Mouse (Mus musculus) cerebral cortex, adult 2 months (tissue): ENCODE measurements around the gene Marveld3.

Experiments used
- WGBS: fragments of 180-500 bp; shearing (Covaris S2); methylation state at CpG from one replicate; pipeline ENCODE4 v1.1.7; 2018; 5-methylcytosine and 5-hydroxymethylcytosine counted together

The Marveld3 gene

DNA sequence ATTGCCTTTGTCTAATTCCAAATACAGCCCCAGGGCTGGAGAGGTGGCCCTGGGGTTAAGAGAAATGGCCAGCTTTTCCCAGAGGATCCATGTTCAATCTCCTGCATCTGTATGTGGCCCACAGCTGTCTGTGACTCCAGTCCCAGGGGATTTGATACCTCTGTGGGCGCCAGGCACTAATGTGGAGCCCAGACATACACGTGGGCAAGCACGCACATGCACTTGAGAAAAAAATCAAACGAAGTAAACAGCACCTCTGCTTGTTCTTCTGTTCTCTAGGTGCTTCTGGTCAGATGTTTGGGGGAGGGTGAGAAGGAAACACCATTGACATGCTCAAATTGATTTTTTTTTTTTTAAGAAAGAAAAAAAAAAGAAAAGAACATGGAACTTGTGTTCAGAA, 2.1 kb upstream of the Marveld3 start:
- WGBS = 77% methylated on average over 4 of the region's 4 CpGs

DNA sequence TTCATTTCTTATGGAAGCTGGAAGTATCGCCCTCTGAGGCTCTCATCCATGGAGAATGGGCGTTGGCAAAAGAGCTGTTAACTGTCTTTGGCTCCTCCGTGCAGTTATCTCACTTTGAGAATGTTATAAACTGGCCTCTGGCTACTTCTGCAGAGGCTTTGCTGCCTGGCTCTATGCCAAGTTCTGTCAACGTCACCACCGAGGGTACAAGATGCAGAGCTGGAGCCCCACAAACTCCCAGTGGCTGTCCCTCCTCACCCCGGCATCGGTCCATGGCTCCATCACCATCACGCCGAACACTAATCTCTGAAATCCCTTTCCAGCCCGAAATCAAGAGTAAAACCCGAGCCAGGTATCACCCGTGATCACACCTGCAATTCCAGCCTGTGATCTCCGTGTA, 1.4 kb upstream of the Marveld3 start:
- WGBS = 74% methylated on average over 13 of the region's 13 CpGs

DNA sequence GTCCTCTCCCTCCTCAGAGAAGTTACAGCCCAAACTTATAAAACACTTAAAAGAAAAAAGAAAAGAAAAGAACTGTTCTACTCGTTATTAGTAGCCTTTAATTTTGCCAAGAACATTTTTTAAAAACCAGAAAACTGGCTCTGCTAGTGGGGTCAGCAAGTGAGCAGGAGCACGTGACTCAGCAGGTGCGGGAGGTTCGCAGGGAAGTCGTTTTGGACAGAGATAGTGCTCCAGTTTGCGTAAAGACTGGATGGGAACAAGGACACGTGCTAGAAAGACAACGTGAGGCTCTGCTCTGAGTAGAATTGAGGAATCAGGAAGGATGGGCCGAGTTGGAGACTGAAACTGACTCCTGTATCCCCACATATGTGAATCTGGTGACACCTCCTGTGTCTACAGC, 893 bp upstream of the Marveld3 start:
- 73% methylated on average over 9 of the region's 9 CpGs for WGBS

DNA sequence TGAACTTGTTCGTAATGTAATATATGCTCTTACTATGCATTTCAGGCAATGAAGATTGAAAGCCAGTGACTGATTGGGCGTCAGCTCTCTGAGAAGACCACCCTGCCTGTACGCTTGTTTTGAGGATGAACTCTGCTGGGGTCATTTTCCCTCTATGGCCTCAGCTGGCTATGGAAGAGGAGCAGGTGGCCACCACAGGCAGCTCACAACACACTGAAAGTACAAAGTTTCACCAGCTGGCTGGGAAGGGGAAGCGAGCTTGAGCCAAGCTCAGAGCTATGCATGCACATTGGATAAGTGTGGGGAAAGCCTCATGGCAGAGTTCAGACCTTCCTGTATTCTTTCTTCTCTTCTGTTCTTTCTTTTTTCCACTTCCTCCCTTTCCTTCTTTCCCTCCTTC, 2.9 kb downstream of the Marveld3 start:
- WGBS = 91% methylated on average over 4 of the region's 4 CpGs

DNA sequence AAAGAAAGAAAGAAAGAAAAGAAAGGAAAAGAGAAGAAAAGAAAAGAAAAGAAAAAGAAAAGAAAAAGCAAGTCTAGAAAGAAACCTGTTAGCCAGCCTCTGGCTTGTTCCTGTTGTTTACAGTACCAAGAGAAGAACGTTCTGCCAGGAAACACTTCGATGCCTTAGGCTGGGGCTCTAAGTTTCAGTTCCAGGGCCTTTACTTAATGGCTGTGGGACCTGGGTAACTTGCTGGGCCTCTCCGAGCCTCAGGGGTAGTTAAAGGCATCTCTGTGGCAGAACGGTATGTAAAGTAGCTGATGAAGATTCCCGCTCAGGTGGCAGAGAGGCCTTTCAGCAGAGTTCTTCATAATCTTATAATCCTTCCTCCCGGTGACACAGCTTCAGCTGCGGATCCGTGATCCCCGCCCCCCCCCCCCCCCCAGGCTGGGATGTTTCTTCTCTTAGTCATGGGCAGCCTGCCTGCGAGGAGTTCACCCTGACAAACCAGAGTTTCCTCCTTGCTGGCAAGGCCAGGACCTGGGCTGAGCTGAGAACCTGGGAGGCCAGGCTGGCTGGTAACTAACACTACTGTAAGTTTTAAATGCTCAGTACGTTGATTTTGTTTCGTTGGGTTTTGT, 3.9 kb downstream of the Marveld3 start:
- WGBS = 53% methylated on average over 12 of the region's 12 CpGs

DNA sequence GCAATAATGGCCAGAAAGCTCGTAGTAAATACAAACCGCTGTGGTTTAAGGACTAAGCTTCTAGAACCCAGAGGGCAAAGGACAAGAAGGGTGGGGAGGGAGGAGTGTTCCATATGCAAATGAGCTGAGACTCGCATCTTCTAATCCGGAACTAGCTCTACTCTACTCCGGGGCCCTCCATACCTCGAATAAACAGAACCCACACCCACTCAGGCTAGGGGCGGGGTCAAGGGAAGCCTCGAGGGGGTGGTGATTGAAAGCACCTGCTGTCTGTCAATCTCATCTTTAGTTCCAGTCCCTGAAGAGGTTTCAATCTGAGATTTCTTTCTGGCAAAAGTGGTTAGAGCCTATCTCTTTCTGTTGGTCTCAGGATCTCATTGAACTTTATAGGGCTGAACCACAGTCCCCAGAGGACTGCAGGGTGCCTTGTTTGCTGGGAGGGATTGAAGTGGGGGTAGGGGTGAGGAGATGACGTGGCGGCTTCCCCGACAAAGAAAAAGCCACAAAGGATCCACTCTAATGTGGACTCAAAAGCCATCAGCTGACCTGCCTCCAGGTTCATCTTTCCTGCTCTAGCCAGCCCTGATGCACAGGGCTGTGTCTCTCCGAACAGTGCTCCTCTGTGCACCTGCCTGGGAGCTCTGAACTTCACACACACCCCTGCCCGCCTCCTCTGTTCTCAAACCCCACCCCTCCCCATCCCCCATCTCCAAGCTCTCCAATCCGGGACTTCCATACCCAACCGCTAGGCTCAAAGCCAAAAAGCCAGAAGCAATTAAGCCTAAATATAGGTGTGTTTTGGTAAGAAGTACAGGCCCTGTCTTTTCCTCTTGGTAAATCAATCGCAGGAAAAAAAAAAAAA, 4.6 kb downstream of the Marveld3 start:
- 38% methylated on average over 16 of the region's 16 CpGs for WGBS

DNA sequence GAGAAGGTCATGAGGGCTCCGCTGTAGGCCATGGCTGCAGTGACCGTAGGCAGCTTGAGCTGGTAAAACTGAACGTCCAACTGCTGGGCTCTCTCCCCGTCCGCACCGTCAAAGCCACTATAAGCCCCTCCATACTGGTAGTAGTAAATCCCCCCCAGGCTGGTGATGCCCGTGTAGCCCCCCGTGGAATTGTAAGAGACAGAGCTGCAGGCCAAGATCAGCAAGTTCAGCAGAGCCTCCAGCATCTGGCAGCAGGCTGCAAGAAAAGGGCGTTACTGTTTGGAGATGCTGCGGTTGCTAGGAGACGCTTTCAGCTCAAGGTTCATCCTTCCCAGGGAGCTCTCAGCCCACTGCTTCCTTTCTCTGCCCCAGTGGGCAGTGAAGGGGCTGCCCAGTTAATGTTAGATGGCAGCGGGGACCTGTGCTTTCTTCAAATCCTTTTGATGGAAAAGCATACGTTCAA, 7.5 kb downstream of the Marveld3 start:
- WGBS = 41% methylated on average over 13 of the region's 13 CpGs

DNA sequence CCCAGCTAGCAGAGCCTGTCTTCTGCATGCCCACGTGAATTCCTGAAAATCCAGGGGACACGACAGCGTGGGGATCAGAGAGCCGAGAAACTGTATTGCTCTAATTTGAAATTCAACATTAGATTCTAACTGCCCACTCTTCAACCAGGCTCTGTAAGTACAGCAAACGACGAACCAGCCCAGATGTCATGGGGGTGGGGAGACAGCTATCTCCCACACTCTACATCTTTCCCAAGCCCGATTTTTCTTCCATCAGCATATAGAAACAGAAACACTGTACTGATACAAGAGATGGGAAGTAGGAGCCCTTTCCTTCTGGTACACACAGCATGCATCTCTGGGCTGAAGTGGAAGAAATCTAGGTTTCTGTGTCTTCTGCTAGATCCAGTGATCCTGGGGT, 9.8 kb downstream of the Marveld3 start:
- WGBS = 50% methylated on average over 7 of the region's 7 CpGs

DNA sequence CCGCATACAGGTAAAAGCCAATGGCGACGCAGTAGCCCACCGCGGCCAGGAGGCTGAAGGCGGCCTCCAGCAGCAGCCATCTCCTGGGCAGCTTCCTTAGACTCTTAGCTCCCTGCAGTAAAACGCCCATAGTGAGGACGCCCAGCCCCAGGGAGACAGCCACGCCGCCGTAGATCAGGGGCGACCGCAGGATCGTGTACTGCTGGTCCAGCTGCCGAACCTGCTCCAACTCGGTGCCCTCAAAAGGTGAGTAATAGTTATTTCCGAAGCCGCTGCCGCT, 13.8 kb downstream of the Marveld3 start:
- 4% methylated on average over 19 of the region's 19 CpGs for WGBS

DNA sequence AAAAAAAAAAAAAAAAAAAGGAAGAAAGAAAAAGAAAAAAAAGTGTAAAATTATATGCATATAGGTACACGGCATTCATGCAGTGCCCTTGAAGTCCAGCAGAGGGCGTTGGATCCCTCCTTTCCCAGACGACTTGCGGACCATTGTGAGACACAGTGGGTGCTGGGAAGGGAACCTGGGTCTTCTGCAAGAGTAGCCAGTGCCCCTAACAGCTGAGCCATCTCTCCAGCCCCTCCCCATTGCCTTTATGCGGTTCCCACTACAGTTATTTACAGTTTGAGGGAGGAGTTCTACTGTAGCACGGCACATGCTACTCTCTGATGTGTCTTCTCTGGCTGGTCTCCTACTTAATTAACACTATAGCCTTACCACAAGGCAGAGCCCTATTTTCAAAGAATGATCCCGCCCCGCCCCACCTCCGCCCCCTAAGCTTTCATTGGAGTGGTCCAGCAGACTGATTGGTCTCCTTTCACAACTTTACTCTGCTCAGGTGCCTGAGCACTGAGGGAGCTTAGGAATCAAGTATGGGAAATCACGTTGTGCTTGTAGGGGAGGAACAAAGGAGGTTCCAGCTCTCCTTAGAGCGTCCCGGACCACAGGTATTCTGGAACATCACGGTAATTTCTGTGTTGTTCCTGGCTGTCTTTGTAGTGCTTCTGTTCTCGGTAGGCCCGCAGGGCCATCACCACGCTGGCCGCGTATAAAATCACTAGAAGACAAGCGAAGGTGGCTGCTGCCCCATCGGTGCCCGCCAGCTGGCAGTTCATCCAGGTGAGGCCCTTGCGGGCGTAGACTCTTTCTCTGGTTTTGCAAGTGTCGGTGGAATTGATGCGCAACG, 14.3 kb downstream of the Marveld3 start:
- WGBS = 2% methylated on average over 26 of the region's 26 CpGs

DNA sequence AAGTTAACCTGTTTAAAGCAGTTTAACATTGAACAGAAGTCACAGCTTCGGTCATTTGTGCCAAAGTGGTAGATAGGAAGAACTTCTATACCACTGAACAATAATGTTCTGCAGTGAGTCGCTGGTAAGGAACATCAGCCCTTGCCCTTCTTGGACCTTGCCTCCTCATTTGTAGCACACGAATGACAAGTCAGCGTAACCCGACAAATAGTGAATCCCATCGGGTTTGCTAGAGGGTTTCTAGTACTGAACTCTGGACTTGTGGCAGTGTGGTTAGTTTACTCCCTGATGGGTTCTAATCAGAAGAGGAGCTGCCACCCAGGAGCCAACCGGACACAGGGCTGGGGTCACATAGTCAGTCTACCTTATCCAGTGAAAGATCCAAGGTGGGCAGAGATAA, 15.7 kb downstream of the Marveld3 start:
- WGBS = 90% methylated on average over 7 of the region's 7 CpGs

DNA sequence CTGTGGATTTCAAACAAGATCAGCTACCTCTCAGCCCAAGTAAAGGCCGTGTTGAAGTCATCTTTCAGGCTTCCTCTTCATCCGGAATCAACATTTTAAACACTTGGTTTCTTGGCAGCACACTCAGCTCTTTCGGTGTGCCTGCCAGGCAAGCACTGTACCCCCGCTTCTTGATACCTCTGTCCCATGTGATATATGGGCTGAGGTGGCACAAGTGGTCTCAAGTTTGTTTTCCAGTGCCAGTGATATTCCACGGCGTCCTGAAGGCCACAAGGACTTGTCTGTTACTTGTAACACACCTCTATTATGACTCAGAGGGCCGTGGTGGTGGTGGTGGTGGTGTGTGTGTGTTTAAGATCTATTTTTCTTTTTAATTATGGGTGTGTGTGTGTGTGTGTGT, 16.3 kb downstream of the Marveld3 start:
- WGBS = 64% methylated on average over 7 of the region's 7 CpGs

DNA sequence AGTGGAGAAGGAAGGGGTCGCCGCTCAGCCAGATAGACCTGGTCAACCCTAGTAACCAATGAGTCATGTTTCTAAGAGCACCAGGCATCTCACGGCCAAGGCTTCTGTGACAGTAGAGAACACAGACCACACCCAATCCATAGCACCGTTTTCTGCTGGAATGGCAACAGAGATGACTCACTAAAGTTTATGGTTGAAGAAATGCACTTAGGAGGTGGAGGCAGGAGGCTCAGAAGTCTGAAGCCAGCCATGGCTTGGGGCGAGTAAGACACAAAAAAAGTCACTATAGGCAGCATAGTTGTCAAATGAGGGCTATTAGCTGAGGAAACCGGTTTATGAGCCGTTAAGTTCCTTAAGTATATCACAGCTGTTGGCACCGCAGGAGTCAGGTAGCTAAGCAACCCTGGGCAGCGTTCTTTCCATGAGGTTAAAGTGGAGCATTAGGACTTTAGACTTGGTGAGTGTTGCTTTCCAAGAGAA, 16.8 kb downstream of the Marveld3 start:
- WGBS = 60% methylated on average over 9 of the region's 9 CpGs

DNA sequence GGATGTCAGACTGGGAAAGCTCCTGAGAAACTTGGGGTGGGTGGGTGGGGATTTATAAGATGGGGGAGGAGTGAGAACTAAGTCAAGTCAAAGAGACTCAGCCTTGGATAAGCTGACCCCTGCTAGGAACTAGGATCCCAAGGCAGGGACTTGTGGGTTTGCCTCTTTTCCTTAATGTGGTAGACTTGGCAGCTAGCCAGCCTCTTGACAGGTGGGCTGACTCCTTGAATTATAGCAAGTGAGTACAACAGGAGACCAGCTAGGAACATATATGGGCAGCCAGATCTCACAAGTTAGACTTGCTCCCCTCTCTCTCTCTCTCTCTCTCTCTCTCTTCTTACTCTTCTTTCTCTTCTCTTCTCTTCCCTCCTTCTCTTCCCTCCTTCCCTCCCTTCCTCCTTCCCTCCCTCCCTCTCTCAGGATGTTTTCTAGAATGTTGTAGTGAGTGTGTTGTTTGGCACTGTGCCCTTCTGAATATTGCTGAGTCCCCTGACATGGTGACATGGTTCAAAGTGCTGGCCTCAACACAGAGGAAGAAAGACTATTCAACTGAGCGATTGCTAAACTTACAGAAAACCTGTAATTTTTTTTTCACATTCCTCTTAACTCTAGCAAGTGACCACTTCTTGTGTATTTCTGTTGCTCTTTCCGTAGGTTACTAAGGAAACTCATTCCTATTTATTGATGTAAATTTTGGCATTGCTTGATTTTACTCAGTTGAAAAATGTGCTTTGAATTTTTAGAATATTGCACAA, 20.2 kb downstream of the Marveld3 start:
- WGBS = 63% methylated on average over 2 of the region's 2 CpGs

DNA sequence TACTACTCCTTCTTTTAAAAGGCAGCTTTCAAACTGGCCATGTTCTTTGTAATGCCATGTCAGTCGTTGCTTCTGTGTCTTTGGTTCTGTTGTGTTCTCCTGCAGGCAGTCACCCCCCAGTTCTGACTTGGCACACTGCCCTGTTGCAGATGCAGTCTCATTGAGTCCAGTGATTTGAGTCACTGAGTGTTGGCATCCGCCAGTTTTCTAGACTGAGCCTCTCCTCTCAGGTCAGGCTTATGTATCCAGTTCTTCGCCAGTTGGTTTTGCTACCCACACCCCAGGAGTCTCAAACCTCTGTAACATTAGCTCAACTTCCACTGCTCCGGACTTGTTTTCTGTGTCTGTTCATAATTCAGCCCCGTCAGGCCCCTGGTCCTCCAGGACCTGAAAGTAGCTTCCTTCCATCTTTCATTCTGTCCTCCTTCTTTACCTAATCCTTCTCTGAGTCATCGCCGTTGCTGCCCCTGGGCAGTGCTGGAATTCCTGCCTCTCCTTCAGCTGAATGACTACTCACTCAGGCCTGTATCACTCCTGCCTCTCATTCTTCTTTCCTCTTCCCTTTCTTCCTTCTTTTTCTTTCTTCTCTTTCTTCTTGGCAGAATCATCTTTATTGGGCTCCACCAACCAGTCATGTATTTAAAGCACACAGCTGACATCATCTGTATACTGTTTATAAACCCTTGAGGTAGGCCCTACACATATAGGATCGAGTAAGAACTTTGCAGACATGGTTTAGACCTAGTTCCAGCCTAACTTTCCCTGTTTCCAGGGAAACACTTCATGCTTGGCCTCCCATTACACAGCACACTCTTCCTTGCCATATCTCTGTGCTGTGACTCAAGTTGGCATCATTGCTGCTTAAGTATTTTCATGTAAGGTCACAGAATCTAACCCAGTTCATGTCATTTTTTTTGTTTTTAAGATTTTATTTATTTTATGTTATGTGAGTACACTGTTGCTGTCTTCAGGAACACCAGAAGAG, 41.3 kb downstream of the Marveld3 start:
- 56% methylated on average over 8 of the region's 8 CpGs for WGBS

DNA sequence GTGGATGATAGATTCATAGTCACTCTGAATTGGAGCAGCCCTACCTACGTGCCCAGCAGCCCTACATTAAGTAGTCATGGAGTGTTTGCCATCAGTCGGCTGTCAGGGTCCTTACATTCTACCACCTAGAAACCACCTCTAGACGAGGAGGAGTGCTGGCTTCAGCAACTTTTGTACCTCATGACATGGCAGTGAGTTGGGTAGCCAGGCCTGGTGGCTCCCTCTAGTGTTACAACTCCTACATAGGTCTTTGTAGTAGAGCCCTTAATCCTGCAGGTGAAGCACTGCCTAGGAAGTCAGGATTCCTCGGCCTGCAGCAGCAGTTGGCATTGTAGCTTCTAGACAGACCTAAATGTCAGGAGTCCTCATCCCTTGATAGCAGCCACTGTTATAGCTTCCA, 44.7 kb downstream of the Marveld3 start:
- WGBS = 43% methylated on average over 4 of the region's 4 CpGs

DNA sequence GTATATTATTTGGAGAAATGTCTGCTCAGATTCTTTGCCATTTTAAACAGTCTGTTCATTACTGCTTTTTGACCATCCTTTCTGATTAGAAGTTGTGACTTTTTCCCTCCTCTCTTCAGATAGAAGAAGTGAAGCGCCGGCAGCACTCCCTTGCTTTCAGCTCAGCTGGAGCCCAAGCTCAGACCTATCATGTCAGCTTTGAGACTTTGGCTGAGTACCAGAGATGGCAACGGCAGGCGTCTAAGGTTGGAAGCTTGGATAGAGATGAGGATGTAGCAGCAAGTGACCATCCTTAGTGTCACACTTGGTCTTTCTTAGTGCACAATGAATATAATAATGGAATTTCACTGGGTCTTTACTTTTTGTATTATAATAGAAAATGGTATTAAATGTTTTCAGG, 54.6 kb downstream of the Marveld3 start:
- 57% methylated on average over 4 of the region's 4 CpGs for WGBS

DNA sequence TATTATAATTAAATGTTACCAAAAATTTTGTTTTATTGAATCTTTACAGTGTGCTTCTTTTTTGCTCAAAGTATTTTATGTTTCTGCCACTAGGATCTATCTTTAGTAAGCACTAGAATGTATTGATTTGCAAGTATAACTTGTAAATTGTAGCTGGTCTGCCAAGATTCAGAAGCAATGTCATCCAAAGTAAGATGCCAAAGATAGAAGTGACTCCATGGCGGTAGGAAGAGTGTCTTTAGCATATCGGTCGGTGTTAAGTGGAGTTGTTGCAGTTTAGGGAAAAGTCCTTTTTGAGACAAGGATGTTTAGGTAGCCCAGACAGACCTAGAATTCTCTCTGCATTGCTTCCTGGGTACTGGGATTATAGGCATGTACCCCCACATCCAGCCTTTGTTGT, 55.1 kb downstream of the Marveld3 start:
- 49% methylated on average over 3 of the region's 3 CpGs for WGBS

DNA sequence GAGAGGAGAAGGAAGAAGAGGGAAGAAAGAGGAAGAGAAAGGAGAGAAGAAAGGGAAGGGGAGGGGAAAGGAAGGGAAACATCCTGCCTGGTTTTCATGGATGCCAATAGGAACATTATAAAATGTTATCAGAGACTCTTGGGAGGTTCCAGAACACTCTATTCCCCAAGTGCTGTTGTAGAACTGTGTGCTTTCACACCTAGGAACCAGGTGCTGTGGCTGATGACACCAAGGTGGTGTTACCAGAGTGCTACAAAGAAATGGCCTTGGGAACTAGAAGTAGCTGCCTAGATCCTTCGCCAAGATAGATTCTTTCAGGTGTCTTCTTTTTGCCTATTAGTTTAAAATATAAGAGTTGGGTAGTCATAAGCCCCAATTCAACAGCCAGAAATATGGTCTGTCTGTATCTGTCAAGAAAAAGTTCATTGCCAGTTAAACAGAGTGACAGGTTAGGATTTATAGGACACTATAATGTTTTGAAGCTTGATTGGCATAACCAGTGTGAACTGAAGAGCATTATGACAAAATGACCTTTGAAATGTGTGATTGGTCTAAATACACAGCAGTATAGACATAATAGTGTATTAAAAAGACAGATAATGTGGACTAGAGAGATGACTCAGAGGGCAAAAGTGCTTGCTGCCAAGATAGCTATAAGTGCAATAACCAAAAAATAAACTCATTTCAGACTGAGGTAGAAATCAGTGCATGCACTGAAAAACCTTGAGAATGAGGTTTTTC, 56.9 kb downstream of the Marveld3 start:
- 100% methylated on average over 1 of the region's 1 CpGs for WGBS
